Mouse (Mus musculus) lung, embryonic 15.5 days (tissue): ENCODE measurements at regions not wholly inside any gene's neighbourhood (a gene's known extent, or its start where the extent isn't known, plus 50 kb on each side); places are given as distances from the start of the nearest gene placed in this dataset.
"Not testable (repeated sequence)": the region's sequence is repeated elsewhere in the genome, so short reads cannot be mapped to it uniquely, and the experiment has no call there.

Experiments
- ATAC-seq: fragments of 200-750 bp; cut with Nextera tagmentation; 2 replicates; pipeline ENCODE4 v1.8.0; 2017; ENCODE audit warnings: moderate number of reproducible peaks, borderline replicate concordance; ENCODE audit not compliant: low FRiP score, low TSS enrichment; ENCODE audit errors: extremely low read depth
- H3K27ac ChIP-seq: fragments of 300-500 bp; sonication (generic); 2 replicates; pipeline ENCODE4 v1.5.1; 2015; ENCODE audit warnings: moderate library complexity, mild to moderate bottlenecking, inconsistent platforms
- H3K27me3 ChIP-seq: fragments of 300-500 bp; sonication (generic); 2 replicates; pipeline ENCODE4 v1.6.1; 2015; ENCODE audit warnings: inconsistent platforms
- H3K36me3 ChIP-seq: fragments of 300-500 bp; sonication (generic); 2 replicates; pipeline ENCODE4 v1.6.1; 2015; ENCODE audit warnings: inconsistent platforms
- H3K4me1 ChIP-seq: fragments of 300-500 bp; sonication (generic); 2 replicates; pipeline ENCODE4 v1.6.1; 2015; ENCODE audit warnings: inconsistent platforms
- H3K4me2 ChIP-seq: fragments of 300-500 bp; sonication (generic); 2 replicates; pipeline ENCODE4 v1.6.1; 2015; ENCODE audit warnings: inconsistent platforms, mild to moderate bottlenecking, moderate library complexity
- H3K4me3 ChIP-seq: fragments of 300-500 bp; sonication (generic); 2 replicates; pipeline ENCODE4 v1.5.1; 2015; ENCODE audit warnings: mild to moderate bottlenecking, inconsistent platforms
- H3K9ac ChIP-seq: fragments of 300-500 bp; sonication (generic); 2 replicates; pipeline ENCODE4 v1.6.1; 2015; ENCODE audit warnings: inconsistent platforms
- H3K9me3 ChIP-seq: fragments of 300-500 bp; sonication (generic); 2 replicates; pipeline ENCODE4 v1.6.1; 2016; ENCODE audit warnings: inconsistent platforms
- WGBS: fragments of 180-500 bp; shearing (Covaris S2); methylation state at CpG from one replicate; pipeline ENCODE4 v1.1.7; 2015; 5-methylcytosine and 5-hydroxymethylcytosine counted together

DNA sequence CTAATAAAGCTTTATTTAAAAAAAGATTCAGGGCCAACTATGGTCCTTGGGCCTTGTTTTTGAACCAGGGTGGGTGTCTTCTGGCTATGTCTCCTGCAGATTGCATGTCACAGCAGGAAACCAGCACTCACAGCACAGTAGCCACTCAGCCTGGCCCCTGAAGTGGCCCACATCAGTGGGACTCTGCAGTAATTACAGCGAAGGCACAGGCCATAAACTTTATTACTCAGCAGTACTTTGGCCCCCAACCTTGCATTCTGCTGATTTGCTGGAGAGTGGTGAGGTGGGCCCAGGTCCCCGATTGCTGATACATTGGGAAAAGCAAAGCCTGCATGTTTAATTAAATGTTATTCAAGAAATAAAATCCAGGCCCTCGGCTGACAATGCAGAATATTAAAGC, 303.6 kb upstream of the Kdm8 start:
- Histone ChIP-seq H3K27me3 (no peaks in the 10 kb centered on the region), H3K4me1 (no peaks in the 10 kb centered on the region), H3K9me3 (no peaks in the 10 kb centered on the region), H3K9ac (no peak overlapping the region), H3K4me2 (no peak overlapping the region), H3K36me3 (no peaks in the 10 kb centered on the region), H3K4me3 (no peak overlapping the region), H3K27ac (no peak overlapping the region)
- ATAC-seq: no peak
- 76% methylated on average over 3 of the region's 3 CpGs for WGBS

DNA sequence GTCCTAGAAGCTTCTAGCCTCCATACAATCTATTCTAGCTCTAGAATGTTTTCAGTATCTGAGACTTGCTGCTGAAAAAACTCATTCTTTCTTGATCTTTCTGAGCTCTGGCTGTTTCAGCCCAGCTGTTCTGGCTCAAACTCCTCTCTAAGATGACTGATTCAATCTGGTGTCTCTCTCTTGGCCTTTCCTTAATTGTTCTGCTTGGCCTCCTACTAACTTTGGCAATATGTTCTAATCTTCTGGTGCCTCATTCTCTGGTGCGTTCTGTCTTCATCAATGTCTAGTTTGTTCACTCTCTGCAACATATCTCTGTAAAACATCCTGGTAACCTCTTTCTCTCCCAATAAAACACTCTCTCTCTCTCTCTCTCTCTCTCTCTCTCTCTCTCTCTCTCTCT, 302.6 kb upstream of the Kdm8 start:
- peak; percentile 48; the same call in 1 of the 2 replicates for ATAC-seq
- 55% methylated on average over 1 of the region's 1 CpGs for WGBS

DNA sequence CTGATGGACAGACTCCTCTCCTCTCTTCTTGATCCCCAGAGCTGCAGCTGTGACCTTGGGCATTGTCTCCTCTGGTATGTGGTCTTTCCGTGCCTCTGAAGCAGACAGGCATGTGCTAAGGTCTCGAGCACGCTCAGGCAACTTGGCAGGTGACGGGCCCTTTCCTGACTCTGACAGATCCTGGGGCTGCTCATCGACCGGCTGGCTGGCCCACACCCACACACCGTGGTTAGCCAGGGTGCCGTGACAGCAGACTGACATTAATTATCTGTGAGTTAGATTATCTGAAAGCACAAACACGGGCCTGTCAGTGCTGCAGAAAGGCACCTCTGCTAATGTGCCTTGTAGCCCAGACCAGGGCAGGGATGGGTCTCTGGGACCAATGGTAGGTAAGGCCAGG, 298.5 kb upstream of the Kdm8 start:
- Histone ChIP-seq H3K4me3 (no peak overlapping the region), H3K9ac (no peak overlapping the region), H3K36me3 (no peaks in the 10 kb centered on the region), H3K27me3 (no peaks in the 10 kb centered on the region), H3K27ac (no peak overlapping the region), H3K9me3 (no peaks in the 10 kb centered on the region), H3K4me1 (no peaks in the 10 kb centered on the region), H3K4me2 (no peak overlapping the region)
- WGBS: 12% methylated on average over 9 of the region's 9 CpGs
- no peak for ATAC-seq

More for the DNA sequence above, 302.6 kb upstream of the Kdm8 start:
- Histone ChIP-seq H3K36me3 (no peaks in the 10 kb centered on the region), H3K9ac (no peak overlapping the region), H3K27me3 (no peaks in the 10 kb centered on the region), H3K27ac (no peak overlapping the region), H3K4me2 (no peak overlapping the region), H3K4me1 (no peaks in the 10 kb centered on the region), H3K9me3 (no peaks in the 10 kb centered on the region), H3K4me3 (no peak overlapping the region)

DNA sequence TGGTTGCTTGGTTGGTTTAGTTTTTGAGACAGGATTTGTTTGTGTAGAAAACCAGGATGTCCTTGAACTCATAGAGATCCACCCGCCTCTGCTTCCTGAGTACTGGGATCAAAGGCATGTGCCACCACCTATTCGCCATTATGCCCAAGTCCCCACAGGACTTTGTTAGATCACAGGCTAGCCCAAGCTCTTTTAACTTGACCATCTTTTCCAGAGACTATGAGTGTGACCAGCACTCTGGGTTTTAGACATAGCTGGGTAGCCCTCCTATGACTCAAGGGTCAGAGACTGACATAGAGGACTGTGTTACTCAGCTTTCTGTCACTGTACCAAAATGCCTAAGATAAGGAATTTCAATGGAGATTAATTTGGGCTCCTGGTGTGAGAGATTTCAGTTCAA, 295.3 kb upstream of the Kdm8 start:
- Histone ChIP-seq H3K9ac (no peak overlapping the region), H3K9me3 (no peaks in the 10 kb centered on the region), H3K36me3 (no peaks in the 10 kb centered on the region), H3K27me3 (no peaks in the 10 kb centered on the region), H3K4me2 (no peak overlapping the region), H3K4me3 (no peak overlapping the region), H3K4me1 (no peaks in the 10 kb centered on the region), H3K27ac (no peak overlapping the region)
- no peak for ATAC-seq
- 91% methylated on average over 2 of the region's 2 CpGs for WGBS

- no peak for ATAC-seq
- Histone ChIP-seq H3K9ac (no peak overlapping the region), H3K4me2 (no peak overlapping the region), H3K4me1 (no peaks in the 10 kb centered on the region), H3K27me3 (no peaks in the 10 kb centered on the region), H3K9me3 (no peaks in the 10 kb centered on the region), H3K36me3 (no peaks in the 10 kb centered on the region), H3K27ac (no peak overlapping the region), H3K4me3 (no peak overlapping the region)
- 36% methylated on average over 1 of the region's 1 CpGs for WGBS
Measured at GRCm38 (mm10) chr7:125149740-125150139, 294.7 kb upstream of the Kdm8 start.

- no peaks in the 10 kb centered on the region for H3K9me3 ChIP-seq
- H3K9ac ChIP-seq: no peak overlapping the region
- no peak overlapping the region for H3K4me2 ChIP-seq
- ATAC-seq: no peak
- 85% methylated on average over 5 of the region's 5 CpGs for WGBS
- H3K27me3 ChIP-seq: no peaks in the 10 kb centered on the region
- no peaks in the 10 kb centered on the region for H3K4me1 ChIP-seq
- H3K36me3 ChIP-seq: no peaks in the 10 kb centered on the region
- H3K27ac ChIP-seq: no peak overlapping the region
- no peak overlapping the region for H3K4me3 ChIP-seq
Measured at GRCm38 (mm10) chr7:125152281-125152680, 292.2 kb upstream of the Kdm8 start.

DNA sequence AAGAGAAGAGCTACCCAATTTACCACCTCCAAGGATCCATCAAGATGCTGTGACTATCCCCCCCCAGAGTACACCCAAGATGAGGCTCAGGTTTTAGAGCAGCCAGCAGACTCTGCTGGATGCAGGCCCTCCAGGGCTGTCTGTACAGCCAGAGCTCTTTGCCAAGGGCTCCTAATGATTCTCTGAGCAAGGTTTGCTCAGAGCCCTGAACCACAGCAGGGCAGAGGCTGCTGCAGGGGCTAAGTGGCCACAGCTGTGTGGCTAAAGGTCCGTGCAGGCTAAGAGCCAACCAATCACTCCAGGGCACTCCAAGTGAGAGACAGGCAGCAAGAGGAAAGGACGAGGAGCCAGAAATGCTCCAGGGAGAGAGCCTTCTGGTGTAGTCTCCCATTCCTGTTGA, 289.2 kb upstream of the Kdm8 start:
- no peak overlapping the region for H3K4me3 ChIP-seq
- ATAC-seq: no peak
- 16% methylated on average over 2 of the region's 2 CpGs for WGBS
- no peak overlapping the region for H3K9ac ChIP-seq
- no peaks in the 10 kb centered on the region for H3K36me3 ChIP-seq
- no peaks in the 10 kb centered on the region for H3K27me3 ChIP-seq
- no peak overlapping the region for H3K27ac ChIP-seq
- H3K4me2 ChIP-seq: no peak overlapping the region
- H3K4me1 ChIP-seq: no peaks in the 10 kb centered on the region
- H3K9me3 ChIP-seq: no peaks in the 10 kb centered on the region

GRCm38 (mm10) chr7:125166881-125167351, 277.6 kb upstream of the Kdm8 start:
- 83% methylated on average over 19 of the region's 19 CpGs for WGBS
- Histone ChIP-seq H3K4me2 (no peak overlapping the region), H3K27me3 (no peaks in the 10 kb centered on the region), H3K4me3 (no peak overlapping the region), H3K4me1 (no peaks in the 10 kb centered on the region), H3K9ac (no peak overlapping the region), H3K27ac (no peak overlapping the region), H3K36me3 (no peaks in the 10 kb centered on the region), H3K9me3 (no peaks in the 10 kb centered on the region)
- no peak for ATAC-seq

- WGBS: 77% methylated on average over 4 of the region's 4 CpGs
- H3K27ac ChIP-seq: no peak overlapping the region
- no peak for ATAC-seq
- no peaks in the 10 kb centered on the region for H3K4me1 ChIP-seq
- no peak overlapping the region for H3K4me3 ChIP-seq
- H3K36me3 ChIP-seq: no peaks in the 10 kb centered on the region
- no peaks in the 10 kb centered on the region for H3K27me3 ChIP-seq
- H3K9me3 ChIP-seq: no peaks in the 10 kb centered on the region
- no peak overlapping the region for H3K9ac ChIP-seq
- H3K4me2 ChIP-seq: no peak overlapping the region
Measured at GRCm38 (mm10) chr7:125167666-125168065, 276.8 kb upstream of the Kdm8 start.

- Histone ChIP-seq H3K4me1 (no peaks in the 10 kb centered on the region), H3K4me3 (no peak overlapping the region), H3K9ac (no peak overlapping the region), H3K9me3 (no peaks in the 10 kb centered on the region), H3K36me3 (no peaks in the 10 kb centered on the region), H3K27me3 (no peaks in the 10 kb centered on the region), H3K27ac (no peak overlapping the region), H3K4me2 (no peak overlapping the region)
- no peak for ATAC-seq
- 62% methylated on average over 3 of the region's 3 CpGs for WGBS
Measured at GRCm38 (mm10) chr7:125181548-125181947, 262.9 kb upstream of the Kdm8 start.

- no peak overlapping the region for H3K9ac ChIP-seq
- H3K36me3 ChIP-seq: no peaks in the 10 kb centered on the region
- no peak overlapping the region for H3K4me2 ChIP-seq
- no peak overlapping the region for H3K27ac ChIP-seq
- 61% methylated on average over 4 of the region's 4 CpGs for WGBS
- no peaks in the 10 kb centered on the region for H3K4me1 ChIP-seq
- no peaks in the 10 kb centered on the region for H3K9me3 ChIP-seq
- H3K27me3 ChIP-seq: no peaks in the 10 kb centered on the region
- no peak overlapping the region for H3K4me3 ChIP-seq
- ATAC-seq: no peak
Measured at GRCm38 (mm10) chr7:125182266-125182665, 262.2 kb upstream of the Kdm8 start.

- not testable (repeated sequence) for H3K4me2 ChIP-seq, H3K36me3 ChIP-seq, ATAC-seq, H3K4me1 ChIP-seq, H3K4me3 ChIP-seq, H3K27me3 ChIP-seq, H3K9ac ChIP-seq, H3K27ac ChIP-seq, H3K9me3 ChIP-seq
- WGBS: 79% methylated on average over 4 of the region's 4 CpGs
Measured at GRCm38 (mm10) chr7:125183011-125183410, 261.5 kb upstream of the Kdm8 start.

DNA sequence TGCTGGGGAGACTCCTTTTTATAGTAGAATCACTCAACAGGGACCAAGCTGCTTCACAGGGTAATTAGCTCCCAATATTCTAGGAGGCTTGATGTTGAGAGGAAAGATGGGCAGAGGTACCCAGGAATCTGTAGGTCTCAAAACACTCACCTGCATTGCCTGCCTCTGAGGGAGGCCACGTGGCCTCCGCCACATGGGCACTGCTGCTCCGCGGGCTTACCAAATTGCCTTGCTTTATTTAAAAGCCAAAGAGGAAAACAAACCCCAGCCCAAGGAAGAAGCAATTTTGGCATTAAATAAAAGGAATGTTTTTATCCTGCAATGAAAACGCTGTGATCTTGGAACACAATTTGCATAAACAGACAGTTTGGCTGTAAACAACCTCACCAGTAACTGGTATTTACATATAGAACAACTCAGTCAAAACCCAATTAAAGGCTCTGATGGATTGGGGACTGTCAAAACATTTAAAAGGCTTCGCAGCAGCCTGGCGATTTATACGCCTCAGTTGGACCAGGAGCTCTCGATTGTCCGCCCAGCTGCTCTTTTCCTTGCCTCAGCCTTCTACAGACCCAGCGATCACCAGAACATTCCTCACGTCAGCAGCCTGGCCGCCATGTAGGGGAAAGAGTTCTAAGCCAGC, 259.3 kb upstream of the Kdm8 start:
- Histone ChIP-seq H3K36me3 (no peaks in the 10 kb centered on the region), H3K4me3 (no peak overlapping the region), H3K4me1 (no peaks in the 10 kb centered on the region), H3K27ac (no peak overlapping the region), H3K27me3 (no peaks in the 10 kb centered on the region), H3K9ac (no peak overlapping the region), H3K9me3 (no peaks in the 10 kb centered on the region), H3K4me2 (no peak overlapping the region)
- 66% methylated on average over 13 of the region's 13 CpGs for WGBS
- ATAC-seq: no peak
